Mouse (Mus musculus): ENCODE results near the gene Gapdh.
A peak's percentile ranks its signal among the peaks of the same experiment; 100 is the strongest.

Gene Gapdh

DNA sequence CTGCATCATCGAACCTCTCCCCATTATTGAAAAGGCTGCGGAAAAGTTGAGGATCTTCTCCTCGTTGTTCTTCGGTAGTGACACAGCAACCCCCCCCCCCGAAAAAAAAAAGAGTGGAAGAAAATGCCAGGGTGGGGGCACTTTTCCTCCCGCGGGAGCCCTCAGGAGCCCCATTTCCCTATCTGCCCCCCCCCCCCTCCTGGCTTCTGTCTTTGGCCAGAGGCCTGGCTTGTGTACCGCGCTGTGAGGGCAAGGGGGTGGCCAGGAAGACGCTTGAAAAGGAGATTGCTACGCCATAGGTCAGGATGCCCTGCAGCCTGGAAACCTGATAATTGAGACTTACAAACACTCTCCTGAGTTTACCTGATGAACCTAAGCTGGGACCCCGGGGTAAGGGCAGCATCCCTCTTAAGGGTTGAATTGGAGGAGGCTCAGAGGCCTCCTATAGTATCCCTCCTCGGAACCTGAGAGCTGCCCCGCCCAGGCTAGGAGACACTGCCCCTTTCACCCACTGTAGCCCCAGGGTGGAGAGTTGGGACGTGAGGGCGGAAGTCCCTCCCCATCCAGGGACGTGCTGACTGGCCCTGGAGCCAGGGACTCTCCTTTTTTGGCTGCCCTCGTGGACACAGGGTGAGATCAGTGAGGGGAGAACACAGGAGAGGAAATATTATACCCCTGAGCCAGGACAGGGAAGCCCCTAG lies at the start of gene Gapdh:
Gapdh (minus strand) TSS at position 417 of the 701 bp plus-strand sequence.
- no peak for DNase-seq (ENCODE audit: low read depth)

DNA sequence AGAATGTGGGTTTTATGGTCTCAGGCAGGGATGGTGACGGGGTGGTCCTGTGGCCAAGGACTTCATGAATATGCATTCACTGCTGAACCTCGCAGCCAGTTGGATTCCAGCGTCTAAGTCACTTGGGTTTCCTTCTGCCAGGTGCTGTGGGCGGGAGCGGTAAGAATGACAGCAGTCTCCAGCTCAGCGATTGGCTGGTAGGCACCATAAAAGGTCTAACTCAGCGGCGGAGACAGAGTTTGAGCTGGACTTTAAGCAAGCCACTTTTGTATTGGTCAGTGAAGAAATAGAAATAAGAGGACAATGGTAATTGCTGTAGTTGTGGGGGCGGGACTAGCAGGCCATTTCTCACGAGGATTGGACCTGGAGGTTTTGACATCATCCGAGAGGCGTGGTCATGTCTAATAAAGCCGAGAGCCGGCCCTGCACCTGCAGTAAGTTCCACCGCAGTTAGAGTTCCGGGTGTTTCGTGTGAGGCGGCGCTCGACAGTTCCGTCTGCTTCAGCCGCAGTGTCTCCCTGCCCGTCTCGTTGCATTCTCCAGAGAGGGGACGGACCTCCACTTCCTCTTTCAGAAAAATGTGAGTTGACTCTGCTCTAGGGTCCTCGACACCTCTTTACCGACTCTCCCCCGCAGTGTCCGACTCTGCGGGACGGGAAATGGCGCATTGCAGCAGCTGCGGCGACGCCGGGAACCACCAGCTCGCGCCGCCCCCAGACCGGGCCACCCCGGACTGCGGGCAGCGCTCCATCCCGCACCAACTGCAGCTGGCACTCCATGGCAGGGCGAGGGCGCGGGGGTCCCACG lies 49.1 kb upstream of the Gapdh start, which contains the start of gene Vamp1:
Vamp1 (plus strand) TSS at position 404 of the 807 bp plus-strand sequence.
- peak; percentile 98 for DNase-seq (ENCODE audit: low read depth)

DNA sequence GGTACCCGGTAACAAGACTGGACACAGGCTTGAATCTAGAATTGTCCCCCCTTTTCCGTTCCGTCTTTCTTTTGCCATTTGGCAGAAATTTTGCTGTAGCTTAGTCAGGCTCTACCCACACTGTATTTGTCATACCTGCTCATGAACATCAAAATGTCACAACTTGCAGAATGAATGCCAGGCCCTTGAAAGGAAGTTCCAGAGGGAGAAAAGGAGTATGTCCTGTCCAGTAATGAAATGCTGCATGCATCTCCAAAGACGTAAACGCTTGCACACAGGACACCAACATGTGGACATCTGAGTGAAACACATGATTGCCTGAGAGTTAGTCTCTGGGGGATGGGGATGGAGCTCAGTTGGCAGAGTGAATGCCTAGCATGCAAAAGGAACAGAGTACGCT lies 47.4 kb upstream of the Gapdh start:
- no peak for DNase-seq (ENCODE audit: low read depth)

DNA sequence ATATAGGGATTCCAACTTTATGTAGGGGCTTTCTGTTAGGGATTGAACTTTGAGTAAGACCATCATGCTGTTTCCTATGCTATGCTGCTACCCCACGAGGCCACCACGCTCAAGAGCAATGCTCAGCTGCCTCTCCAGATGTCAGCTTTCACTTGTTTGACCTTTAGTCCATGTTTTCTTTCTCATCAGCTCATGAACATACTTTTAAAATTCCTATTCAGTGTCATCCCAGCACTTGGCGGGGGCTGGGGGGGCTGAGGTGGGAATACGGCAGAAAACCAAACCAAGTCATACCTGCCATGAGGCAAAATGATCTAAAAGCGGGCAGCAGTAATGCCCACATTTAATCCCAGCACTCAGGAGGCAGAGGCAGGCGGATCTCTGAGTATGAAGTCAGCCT lies 46.9 kb upstream of the Gapdh start:
- DNase-seq (ENCODE audit: low read depth) = no peak

DNA sequence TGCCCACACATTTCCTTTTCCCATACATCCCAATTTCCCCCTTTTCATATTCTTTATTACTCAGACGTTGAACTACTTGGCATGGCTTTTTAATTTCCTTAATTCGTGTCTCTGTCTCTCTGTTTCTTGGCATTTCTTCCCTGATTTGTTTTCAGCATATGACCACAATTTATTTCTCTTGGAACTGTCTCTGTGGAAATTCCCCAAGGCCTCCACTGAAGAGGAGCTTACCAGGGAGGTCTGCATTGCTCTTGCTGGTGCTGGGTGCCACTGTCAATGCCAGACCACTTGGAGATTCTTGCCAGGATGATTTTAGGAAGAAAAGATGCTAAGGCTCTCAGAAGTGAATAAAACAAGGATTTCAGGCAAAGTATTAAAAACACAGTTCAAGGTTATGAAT lies 46.4 kb upstream of the Gapdh start:
- no peak for DNase-seq (ENCODE audit: low read depth)

DNA sequence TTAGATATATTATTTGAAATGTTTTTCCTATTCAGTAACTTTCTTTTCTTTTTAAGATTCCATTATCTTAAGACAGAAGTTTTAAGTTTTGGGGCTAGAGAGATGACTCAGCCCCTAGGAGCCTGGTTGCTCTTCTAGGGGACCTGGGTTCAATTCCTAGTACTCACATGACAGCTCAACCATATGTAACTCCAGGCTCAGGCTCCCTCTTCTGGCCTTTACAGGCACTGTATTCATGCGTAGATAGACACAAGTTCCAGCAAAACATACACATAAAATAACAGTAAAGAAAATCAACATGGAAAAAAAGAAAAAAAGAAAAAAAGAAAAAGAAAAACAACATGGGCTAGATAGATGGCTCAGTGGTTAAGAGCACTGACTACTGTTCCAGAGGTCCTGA lies 44.2 kb upstream of the Gapdh start:
- DNase-seq (ENCODE audit: low read depth) = no peak

DNA sequence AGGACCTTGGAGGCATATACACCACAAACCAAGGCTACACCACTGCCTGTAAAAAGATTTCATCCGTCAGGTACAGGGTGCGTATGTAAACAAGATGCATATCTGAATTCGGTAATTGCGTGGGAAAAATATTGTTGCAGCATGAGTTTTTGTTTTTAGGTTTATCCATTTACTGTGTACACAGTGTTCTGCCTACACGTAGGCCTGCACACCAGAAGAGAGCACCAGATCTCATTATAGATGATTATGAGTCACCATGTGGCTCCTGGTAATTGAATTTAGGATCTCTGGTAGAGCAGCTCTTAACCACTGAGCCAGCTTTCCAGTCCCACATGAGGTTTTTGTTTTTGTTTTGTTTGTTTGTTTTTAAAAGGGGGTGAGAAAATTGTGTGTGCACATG lies 30.9 kb upstream of the Gapdh start:
- DNase-seq (ENCODE audit: low read depth) = no peak

DNA sequence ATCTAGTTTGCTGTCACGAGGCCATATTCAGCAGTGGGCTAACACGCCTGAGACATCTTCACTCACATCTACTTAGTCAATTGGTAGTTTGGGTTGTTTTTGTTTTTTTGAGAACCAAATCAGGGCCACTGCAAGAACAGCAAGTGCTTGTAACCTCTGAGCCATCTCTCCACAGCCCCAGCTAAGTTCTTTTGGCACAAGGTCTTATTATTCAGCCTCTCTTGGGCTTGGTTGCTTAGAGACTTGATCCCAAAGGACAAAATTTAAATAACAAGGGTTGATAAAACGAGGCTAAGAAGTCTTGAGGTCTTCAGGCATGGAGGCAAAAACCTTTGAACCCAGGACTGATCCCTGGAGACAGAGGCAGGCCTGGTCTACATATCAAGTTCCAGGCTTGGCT lies 30.0 kb upstream of the Gapdh start:
- no peak for DNase-seq (ENCODE audit: low read depth)

DNA sequence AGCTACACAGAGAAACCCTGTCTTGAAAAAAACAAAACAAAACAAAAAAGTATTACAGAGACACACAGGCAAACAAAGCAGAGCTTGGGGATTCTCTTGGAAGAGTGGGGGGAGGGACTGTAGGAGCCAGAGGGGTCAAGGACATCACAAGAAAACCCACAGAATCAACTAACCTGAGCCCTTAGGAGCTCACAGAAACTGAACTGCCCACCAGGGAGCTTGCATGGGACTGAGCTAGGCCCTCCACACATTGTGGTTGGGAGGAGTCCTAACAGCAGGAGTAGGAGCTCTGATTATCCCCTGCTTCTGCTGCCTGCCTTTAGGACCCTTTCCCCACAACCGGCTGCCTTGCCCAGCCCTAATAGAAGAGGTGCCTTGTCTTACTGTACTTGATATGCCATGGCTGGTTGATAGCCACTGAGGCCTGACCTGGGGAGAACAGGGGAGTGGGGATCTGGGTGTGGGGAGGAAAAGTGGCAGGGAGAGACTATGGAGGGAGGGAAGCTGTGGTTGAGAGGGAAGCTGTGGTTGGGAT lies 29.3 kb upstream of the Gapdh start:
- DNase-seq (ENCODE audit: low read depth) = no peak

DNA sequence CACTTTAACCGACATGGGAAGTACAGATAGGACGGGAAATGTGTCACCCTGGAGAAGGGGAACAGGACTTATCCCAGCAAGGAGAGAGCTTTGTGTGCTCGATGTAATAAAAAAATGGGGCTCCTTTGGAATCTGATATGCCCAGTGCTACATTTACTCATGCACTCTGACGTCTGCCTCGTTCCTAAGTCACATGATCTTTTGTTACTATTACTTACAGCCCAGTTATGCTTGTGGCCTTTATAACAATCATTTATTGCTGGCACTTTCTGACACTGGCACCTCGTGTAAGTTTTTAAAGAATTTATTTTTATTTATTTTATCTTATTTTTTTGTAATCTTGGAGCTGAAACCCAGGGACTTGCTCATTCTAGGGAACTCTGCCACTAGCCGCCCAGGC lies 27.1 kb upstream of the Gapdh start:
- no peak for DNase-seq (ENCODE audit: low read depth)

DNA sequence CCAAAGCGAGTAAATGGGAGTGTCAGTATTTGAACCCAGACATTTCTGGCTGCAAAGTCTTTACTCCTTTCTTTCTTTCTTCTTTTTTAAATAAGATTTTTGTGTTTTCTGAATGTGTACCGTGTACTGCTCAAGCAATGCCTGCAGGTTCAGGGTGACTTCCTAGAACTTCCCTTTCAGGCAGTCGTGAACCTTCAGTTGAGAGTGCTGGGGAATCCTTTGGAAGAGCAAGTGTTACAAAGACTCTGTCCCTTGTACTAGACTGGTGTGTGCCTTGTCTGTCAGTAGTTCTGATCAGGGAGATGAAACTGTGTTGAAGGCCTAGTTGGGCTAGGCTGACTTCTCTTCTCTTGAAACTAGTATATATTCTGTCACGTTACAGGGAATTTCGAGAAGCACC lies 26.6 kb upstream of the Gapdh start:
- no peak for DNase-seq (ENCODE audit: low read depth)

DNA sequence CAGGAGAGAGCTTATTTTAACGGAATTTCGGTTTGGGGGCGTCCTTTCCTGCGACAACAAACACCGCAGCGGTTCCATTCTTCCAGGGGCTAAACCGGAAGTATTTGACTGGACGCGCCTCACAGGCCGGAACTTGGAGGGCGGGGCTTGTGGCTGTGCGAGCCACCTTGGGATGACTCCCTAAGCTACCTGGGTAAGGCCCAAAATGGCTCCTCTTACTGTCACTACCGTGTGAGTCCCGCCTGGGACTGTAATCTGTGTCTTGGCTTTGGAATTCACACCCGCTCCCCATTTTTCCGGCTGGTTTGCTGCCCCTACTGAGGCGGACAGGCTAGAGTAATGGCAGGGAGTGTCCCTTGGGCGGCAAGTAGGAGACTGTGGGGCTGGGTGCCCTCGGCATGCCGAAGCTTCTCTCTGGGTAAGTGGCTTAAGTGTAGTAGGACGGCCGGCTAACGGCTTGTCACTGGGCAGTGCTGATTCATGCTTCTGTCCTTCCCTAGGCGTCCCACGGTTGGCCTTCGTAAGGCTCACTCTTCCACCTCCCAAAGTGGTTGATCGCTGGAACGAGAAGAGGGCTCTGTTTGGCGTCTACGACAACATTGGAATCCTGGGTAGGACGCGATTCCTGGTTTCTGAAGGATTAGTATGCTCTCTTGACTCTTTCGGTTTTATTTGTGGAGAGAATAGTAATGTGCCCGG lies 25.9 kb upstream of the Gapdh start:
- peak; percentile 88 for DNase-seq (ENCODE audit: low read depth)

DNA sequence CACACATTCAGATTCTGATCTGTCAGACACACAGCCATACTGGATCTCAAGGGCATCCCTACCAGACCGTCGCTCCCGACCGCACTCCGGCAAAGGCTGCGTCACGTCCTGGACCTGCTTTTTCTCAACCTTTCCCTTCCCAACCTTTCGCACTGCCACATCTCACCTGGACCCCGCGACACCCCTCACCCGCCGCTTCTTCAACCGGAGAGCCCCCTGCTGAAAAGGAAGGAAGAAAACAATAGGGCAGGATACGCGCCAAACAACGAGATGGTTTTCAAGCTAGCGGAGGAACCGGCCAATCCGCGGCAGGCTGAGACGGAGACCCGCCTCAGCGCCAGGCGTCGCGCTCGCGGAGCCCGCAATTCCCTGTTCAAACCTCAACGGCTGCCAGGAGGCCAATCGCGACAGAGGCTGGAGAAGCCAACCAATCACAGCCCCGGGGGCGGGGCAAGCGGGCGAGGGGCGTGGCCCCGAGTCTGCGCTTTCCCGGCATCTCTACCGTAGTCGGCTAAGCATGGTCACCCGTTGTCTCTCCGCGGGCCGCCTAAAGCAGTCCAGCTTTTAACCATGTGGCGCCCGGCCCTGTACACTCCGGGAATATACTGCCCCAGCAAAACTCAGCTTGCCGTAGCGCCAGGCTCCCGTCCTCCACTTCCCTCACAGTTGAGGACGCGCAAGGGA lies 25.2 kb upstream of the Gapdh start, which contains the start of the genes Ncapd2 and Mrpl51:
Ncapd2 (minus strand) TSS at position 370 of the 684 bp plus-strand sequence.
Mrpl51 (plus strand) TSS at position 470 of the 684 bp plus-strand sequence.
- DNase-seq (ENCODE audit: low read depth) = peak; percentile 96

DNA sequence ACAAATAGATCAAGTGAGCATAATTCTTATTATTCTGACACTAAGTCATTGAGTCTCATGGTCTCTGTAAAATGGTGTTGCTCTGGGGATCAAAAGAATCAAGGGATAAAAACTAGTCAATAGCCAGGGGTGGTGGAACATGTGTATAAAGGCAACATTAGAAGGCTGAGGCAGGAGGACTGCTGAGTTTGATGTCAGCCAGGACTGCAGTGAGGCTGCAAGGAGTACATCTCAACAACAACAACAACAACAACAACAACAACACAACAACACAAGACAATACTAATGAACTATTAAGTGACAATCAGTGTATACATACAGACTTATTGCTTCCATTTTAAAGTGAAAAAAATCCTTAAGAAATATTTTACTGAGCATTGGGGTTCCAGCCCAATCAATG lies 24.5 kb upstream of the Gapdh start:
- DNase-seq (ENCODE audit: low read depth) = no peak

DNA sequence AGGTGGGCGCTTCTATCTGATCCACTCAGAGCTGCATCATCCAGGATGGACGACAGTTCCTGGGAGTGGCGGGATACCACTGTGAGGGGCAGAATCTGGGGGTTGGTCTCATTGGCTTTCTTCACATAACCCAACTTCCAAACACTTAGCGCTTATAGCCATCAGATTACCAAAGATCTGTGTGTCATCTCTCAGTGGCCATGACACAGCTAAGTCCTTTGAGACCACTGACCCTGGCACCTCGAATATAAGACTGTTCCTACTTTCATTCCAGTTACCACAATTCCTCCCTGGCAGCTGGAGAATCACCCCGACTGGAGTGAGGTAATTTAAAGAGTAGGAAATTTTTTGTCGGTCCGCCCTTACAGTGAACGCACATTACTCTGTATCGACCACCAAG lies 19.9 kb upstream of the Gapdh start:
- no peak for DNase-seq (ENCODE audit: low read depth)

DNA sequence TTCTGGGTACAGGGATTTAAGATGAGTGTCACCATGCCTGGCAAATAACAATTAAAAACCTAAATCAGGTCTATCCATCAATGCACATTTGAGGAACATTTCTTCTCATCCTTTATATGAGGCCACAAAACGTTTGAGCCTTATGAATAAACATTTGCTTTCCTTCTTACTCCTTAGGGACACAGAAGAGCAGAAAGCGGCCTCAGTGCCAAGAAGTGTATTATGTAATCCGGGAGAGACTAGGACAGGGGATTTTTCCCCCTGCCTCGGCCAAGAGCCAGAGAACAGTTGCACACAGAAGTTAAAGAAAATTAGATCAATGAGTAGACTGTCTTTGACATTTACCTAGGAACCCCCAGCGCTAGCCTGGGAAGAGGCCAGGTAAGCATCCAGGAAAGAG lies 15.9 kb upstream of the Gapdh start:
- no peak for DNase-seq (ENCODE audit: low read depth)

DNA sequence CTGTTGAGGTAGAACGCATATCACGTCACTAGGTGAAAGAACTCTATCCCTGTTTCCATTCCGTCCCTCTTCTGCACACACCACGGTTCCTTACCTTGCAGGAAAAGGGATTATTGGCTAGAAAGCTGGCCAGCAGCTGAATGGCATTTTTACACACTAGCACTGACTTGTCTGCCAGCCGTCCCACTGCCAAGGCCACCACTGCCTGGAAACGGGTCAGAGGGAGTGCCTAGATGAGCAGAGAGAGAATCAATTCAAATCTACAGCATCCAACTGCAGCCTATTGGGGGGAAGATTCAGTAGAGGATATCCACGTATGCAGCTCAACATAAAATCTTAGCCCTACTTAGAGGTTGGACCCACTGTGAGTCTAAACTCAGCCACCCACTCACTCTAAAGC lies 13.3 kb upstream of the Gapdh start:
- DNase-seq (ENCODE audit: low read depth) = no peak

DNA sequence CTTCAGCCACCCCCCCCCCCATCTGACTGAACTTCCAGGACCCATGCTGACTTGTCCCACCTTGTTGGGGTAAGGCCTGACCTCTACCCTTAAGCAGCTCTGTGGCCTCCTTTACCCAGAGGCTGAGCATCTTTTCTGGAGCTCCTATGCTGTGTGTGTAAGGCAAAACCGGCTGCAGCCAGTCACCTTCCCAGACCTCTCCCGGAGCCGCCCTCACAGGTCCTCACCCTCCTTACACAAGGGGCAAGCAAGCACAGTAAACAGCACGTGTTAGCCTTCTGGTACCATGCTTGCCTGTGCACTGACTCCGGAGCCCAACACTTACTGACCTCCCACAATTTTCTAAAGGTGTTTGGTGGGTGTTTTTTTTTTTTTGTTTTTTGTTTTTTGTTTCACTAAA lies 9.2 kb upstream of the Gapdh start:
- no peak for DNase-seq (ENCODE audit: low read depth)

DNA sequence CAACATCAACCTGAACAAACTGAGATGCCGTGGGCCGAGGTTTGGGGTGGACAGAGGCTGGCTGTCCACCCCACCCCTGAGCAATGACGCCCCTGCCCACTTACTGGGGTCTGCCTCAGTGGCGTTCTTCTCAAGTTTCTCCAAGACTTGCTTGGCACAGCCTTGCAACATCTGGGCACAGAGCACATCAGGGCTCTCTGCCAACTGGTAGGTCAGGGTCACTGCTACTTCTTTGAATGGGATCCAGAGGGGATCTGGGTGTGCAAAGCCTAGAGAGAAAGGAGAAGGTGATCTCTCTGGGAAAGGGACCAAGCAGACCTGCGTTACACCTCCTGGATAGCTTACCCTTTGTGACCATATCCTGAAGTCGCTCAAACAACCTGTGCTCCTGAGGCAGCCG lies 7.0 kb upstream of the Gapdh start:
- no peak for DNase-seq (ENCODE audit: low read depth)

DNA sequence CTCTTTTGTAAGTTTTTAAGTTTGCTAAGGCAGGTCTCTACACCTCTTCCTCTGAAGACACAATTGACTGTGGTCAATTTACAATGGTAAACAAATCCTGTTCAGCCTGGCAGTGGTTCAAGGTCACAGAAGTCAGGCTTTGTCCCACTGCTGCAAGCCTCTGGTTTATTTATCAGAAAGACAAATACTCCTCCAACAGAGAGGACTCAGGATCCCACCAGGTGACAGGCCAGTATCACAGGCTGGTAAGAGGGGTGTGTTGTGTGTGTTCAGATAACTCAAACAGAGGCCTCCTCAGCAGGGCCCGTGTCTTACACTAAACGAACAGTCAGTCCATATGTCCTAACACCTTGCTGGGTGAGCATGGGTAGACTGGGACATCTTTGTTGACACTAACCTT lies 6.2 kb upstream of the Gapdh start:
- DNase-seq (ENCODE audit: low read depth) = no peak

DNA sequence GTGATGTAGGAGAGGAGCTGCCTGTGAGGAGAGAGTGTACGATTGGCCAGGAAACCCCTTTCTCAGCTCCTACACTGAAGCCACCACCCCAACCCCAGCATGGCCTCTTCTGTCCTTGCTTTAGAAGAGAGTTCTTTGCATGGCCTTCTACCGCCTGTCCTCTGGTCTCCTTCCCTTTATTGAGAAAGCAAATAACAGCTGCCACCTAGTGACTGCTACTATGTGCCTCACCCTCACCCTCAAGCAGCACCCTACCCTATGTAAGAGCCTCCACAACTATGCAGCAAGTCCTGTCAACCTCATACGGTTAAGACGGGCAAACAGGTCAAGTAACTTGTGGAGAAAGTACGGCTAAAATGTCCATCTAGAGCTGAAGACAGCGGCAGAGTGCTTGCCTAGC lies 3.9 kb upstream of the Gapdh start:
- no peak for DNase-seq (ENCODE audit: low read depth)

DNA sequence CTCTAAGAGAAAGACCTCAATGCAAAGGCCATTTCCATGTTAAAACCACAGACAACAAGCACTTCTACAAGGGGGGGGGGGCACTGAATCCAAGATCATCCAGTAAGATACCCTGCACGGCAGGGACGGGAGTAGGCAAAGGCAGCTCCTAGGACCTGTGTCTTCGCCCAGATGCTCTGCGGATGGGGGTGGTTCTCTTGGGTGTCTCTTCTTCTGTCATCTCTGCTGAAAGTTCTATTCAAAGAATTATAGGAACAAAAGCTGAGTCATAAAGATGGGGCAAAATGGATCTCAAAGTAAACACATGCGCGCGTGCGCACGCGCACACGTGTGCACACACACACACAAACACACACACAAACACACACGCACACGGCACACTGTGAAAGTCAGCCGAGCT lies 1.8 kb upstream of the Gapdh start:
- DNase-seq (ENCODE audit: low read depth) = no peak
